Mouse (Mus musculus) forebrain, embryonic 14.5 days (tissue): ENCODE data around the gene Plin3. TPM values are rescaled to one million over a fixed set of nuclear protein-coding genes. Genes with fewer than 3 reads are reported as not detected.
A peak's percentile ranks its signal among the peaks of the same experiment; 100 is the strongest.

ENCODE experiments used
- ATAC-seq: fragments of 200-750 bp; cut with Nextera tagmentation; 2 replicates; pipeline ENCODE4 v1.8.0; 2017; ENCODE audit warnings: mild to moderate bottlenecking, moderate library complexity
- DNase-seq: peaks from one replicate; pipeline ENCODE4 v3.0.0-alpha.2; 2015; ENCODE audit warnings: low spot score
- H3K27ac ChIP-seq: fragments of 300-500 bp; sonication (generic); 2 replicates; pipeline ENCODE4 v1.5.1; 2014; ENCODE audit warnings: low read depth, mild to moderate bottlenecking, control low read depth, low read length, moderate library complexity
- H3K27me3 ChIP-seq: fragments of 300-500 bp; sonication (generic); replicated peaks from 2 replicates; pipeline ENCODE4 v1.6.1; 2014; ENCODE audit warnings: low read length, control low read depth, mixed read lengths; ENCODE audit not compliant: control insufficient read depth, insufficient read depth
- H3K36me3 ChIP-seq: fragments of 300-500 bp; sonication (generic); 2 replicates; pipeline ENCODE4 v1.6.1; 2014; ENCODE audit warnings: low read length, control low read depth; ENCODE audit not compliant: control insufficient read depth, insufficient read depth
- H3K4me1 ChIP-seq: fragments of 300-500 bp; sonication (generic); 2 replicates; pipeline ENCODE4 v1.6.1; 2014; ENCODE audit warnings: antibody characterized with exemption, low read length, control low read depth; ENCODE audit not compliant: control insufficient read depth, insufficient read depth
- H3K4me2 ChIP-seq: fragments of 300-500 bp; sonication (generic); 2 replicates; pipeline ENCODE4 v1.6.1; 2014; ENCODE audit warnings: mild to moderate bottlenecking, control low read depth, low read length
- H3K4me3 ChIP-seq: fragments of 300-500 bp; sonication (generic); 2 replicates; pipeline ENCODE4 v1.5.1; 2014; ENCODE audit warnings: low read depth, low read length, control low read depth
- H3K9ac ChIP-seq: fragments of 300-500 bp; sonication (generic); 2 replicates; pipeline ENCODE4 v1.6.1; 2014; ENCODE audit warnings: mild to moderate bottlenecking, low read length, control low read depth, moderate library complexity
- H3K9me3 ChIP-seq: fragments of 300-500 bp; sonication (generic); replicated peaks from 2 replicates; pipeline ENCODE4 v1.6.1; 2016; ENCODE audit warnings: low read length, control low read depth, mixed read lengths; ENCODE audit not compliant: control insufficient read depth
- WGBS: fragments of 180-500 bp; shearing (Covaris S2); extraction: QIAGEN DNeasy Blood & Tissue Kit; methylation state at CpG from one replicate; pipeline ENCODE4 v1.1.7; 2014; 5-methylcytosine and 5-hydroxymethylcytosine counted together
- polyA plus RNA-seq: library from polyadenylated mRNA; unstranded; fragments of >200 nt; fragmentation: Nextera tagmentation; extraction: Ambion mirVana; gene quantifications from 2 replicates; pipeline ENCODE4 v1.2.1, GENCODE M21; 2014

Gene Plin3
- polyA plus RNA-seq, 1 experiment from 2014 or later, result 17.8 TPM

DNA sequence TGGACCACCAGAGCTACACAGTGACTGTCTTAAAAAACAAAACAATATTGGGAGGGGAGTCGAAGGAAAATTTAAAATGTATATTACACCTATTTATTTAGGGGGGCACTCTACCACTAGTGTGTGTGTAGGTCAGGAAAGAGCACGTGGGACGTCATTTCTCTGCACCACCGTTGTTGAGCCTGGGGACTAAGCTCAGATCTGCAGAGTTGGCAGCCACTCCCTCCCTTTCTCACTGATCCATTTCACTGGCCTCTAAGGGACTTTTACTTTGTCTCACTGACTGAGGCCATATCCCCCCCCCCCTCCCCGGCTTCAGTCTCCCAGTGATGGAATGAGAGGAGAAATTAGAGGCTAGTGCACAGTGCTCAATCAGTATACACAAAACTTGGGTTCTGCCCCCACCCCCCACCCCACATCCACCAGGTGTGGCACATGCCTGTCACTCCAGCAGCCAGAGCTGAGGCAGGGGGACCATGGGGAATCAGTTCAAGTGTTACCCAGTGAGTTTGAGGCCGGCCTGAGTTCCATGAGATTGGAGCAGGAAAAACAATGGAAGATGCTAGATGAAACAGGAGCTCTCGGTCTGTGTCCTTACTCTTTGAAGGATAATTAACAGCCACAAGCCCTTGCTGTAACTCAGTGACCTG is 722 bp downstream of the Plin3 start:
- no peak for DNase-seq

DNA sequence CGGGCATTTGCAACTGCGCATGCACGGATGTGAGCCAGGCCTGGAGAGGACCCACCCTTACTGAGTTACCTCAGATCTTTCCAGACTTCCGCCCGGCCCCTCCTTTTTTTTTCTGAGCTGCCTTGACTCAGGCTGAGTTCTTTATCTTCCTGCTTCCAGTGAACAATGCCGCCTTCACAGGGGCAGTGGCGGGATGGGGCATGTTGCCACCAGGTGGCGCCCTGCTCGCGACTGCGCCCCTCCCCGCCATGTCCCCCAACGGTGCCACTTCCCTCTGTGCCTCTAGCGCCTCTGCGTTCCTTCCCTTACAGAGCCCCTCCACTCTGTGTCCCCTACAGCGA is 1.5 kb downstream of the Plin3 start:
- Histone ChIP-seq H3K9ac (peak overlapping the region; percentile 55), H3K4me3 (peak overlapping the region; percentile 16), H3K4me2 (peak overlapping the region; percentile 49), H3K36me3 (no peaks in the 10 kb centered on the region), H3K27ac (peak overlapping the region; percentile 56; the same call in 1 of the 2 replicates), H3K4me1 (peaks cover 15% of the 10 kb centered on the region), H3K27me3 (no peaks in the 10 kb centered on the region), H3K9me3 (no peaks in the 10 kb centered on the region)
- ATAC-seq (peak; percentile 89), DNase-seq (peak; percentile 91)
- under 1% methylated on average over 16 of the region's 16 CpGs for WGBS

More for the DNA sequence above, 722 bp downstream of the Plin3 start:
- no peak overlapping the region; the same call in 1 of the 2 replicates for H3K9ac ChIP-seq
- H3K27me3 ChIP-seq, result no peaks in the 10 kb centered on the region
- no peak overlapping the region for H3K4me3 ChIP-seq
- H3K4me1 ChIP-seq, result peaks cover 15% of the 10 kb centered on the region
- ATAC-seq, result no peak
- WGBS, result 51% methylated on average over 7 of the region's 7 CpGs
- 0 out of 2 replicates have a peak overlapping the region, but pooled peaks have one; percentile 56 for H3K27ac ChIP-seq
- no peaks in the 10 kb centered on the region for H3K9me3 ChIP-seq
- H3K4me2 ChIP-seq, result no peak overlapping the region
- H3K36me3 ChIP-seq, result no peaks in the 10 kb centered on the region

DNA sequence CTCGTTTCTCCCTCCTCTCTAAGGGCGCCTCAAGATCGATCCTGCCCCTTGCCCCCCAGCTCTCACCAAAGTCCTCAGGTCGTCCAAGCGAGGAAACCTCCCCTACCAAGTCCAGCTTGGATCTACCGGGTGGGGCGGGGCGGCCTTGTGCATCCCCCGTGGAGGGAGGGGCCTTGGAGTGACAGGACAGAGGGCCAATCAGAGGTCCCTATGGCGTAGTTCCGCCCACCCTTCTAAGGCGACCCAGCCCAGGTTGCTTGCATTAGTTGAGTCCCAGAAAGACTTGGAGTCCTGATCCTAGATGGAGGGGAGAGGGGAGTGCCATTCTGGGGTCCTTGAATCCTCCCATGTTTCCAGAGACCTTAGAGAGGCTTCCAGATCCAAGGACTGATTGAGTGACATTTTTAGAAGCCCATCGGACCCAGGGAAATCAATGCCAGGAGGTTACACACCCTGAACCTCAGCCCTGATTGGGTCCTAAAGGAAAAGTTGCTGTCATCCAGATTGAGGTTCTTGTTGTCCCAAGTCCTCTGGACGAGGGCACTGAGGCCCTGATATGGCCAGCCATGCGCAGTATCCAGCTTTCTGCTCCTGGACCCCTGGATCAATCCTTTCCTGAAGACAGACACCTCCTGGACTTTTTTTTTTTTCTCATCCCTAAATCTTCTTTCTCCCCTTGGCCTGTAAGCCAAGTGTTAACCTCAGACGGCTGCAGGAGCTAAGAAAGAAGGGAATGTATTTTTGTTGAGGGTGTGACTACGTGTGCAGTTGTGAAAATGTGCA is 2.1 kb downstream of the Plin3 start:
- Histone ChIP-seq H3K9ac (peak overlapping the region; percentile 36; the same call in 1 of the 2 replicates), H3K4me2 (peak overlapping the region; percentile 49), H3K4me3 (peak overlapping the region; percentile 29), H3K4me1 (peaks cover 15% of the 10 kb centered on the region), H3K36me3 (no peaks in the 10 kb centered on the region), H3K9me3 (no peaks in the 10 kb centered on the region), H3K27me3 (no peaks in the 10 kb centered on the region), H3K27ac (peak overlapping the region; percentile 58; the same call in 1 of the 2 replicates)
- peak; percentile 82 for DNase-seq
- 4% methylated on average over 17 of the region's 17 CpGs for WGBS
- peak; percentile 81 for ATAC-seq

DNA sequence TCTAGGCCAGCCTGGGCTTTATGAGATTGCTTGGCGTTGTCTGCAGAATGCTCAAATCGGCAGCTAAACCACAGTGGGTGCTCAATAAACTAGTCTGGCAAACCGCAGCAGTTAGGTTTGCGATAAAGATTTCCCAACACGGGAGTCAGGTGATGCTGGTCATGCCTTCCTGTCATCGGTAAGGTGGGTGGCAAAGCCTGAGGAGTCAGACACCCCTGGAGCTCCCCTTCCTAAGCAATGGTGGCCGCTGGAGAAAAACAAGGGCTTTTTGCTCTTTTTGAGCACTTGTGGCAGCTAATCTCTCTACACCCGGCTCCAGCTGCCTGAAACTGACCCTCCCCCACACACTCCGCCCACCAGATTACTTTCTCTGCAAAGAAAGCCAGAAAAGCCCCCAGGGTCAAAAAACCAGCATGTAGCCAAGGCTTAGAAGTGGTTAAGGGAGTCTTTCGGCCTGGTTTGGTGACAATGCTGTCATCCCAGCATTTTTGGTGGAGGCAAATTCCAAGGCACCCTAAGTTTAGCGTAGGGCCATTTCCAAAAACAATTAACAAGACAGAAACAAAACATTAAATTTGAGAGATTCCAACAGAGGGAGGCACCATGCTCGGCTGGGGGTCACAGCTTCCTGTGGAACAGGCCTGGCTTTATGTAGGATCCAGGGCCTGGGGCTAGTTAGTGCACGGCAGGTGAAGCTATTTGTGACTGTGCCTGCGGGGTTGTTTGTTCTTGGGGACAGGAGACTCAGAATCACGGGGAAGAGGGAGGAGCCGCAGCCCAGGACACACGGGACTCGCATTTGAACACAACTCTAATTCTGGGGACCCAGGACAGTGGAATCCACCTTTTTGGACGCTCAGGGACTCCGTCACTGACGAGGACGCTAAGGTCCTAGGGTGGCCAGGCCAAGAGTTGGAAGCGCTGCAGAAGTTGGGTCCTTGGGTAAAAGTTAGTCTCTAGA is 3.0 kb downstream of the Plin3 start:
- 3% methylated on average over 23 of the region's 23 CpGs for WGBS
- Histone ChIP-seq H3K4me1 (peaks cover 15% of the 10 kb centered on the region), H3K27me3 (no peaks in the 10 kb centered on the region), H3K4me2 (peak overlapping the region; percentile 49), H3K36me3 (no peaks in the 10 kb centered on the region), H3K4me3 (peak overlapping the region; percentile 29), H3K9me3 (no peaks in the 10 kb centered on the region), H3K9ac (peak overlapping the region; percentile 36), H3K27ac (peak overlapping the region; percentile 58)
- DNase-seq, result peak; percentile 46
- no peak for ATAC-seq

DNA sequence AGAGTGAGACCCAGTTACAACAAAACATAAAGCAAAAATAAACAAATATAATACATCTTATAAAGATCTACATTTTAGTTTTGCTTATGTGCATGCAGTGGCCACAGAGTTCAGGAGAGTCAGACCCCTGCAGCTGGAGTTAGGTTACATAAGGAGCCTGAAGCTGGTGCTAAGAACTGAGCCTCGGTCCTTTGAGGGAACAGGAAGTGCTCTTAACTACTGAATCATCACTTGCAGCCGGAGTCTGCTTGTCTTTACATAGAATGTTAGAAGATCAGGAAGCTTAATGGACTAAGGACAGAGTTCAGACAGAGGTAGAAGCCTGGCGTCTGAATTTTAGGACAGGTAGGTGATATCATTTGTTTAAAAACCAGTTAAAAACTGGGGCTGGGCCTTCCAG is 3.8 kb downstream of the Plin3 start:
- 46% methylated on average over 3 of the region's 3 CpGs for WGBS
- Histone ChIP-seq H3K4me2 (peak overlapping the region; percentile 49), H3K4me1 (peaks cover 15% of the 10 kb centered on the region), H3K36me3 (no peaks in the 10 kb centered on the region), H3K27me3 (no peaks in the 10 kb centered on the region), H3K9ac (0 out of 2 replicates have a peak overlapping the region, but pooled peaks have one; percentile 36), H3K4me3 (no peak overlapping the region), H3K27ac (peak overlapping the region; percentile 58; the same call in 1 of the 2 replicates), H3K9me3 (no peaks in the 10 kb centered on the region)
- ATAC-seq (no peak), DNase-seq (no peak)

DNA sequence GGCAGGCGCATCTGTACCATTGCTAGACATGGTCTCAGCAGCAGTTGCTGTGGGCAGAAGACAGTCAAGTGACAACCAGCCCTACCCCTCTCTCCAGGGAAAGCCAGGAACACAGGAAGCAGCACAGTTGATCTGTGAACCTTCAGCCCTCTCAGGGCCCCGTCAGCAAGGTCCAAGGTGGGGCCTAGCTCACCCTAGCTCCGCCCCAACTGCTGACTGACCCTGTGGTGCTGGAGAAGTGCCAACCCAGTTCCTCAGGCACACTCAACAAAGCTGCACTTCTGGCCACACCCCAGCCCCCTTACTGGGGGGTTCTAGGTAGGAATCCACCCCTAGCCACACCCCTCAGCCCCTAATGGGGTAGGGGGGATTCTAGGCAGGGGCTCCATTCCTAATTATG is 4.8 kb downstream of the Plin3 start:
- DNase-seq, result no peak
- no peak for ATAC-seq
- no peak overlapping the region for H3K27ac ChIP-seq
- no peaks in the 10 kb centered on the region for H3K27me3 ChIP-seq
- no peak overlapping the region for H3K4me3 ChIP-seq
- peaks cover 15% of the 10 kb centered on the region for H3K4me1 ChIP-seq
- H3K9ac ChIP-seq, result no peak overlapping the region
- no peak overlapping the region for H3K4me2 ChIP-seq
- no peaks in the 10 kb centered on the region for H3K9me3 ChIP-seq
- 59% methylated on average over 3 of the region's 3 CpGs for WGBS
- H3K36me3 ChIP-seq, result no peaks in the 10 kb centered on the region

DNA sequence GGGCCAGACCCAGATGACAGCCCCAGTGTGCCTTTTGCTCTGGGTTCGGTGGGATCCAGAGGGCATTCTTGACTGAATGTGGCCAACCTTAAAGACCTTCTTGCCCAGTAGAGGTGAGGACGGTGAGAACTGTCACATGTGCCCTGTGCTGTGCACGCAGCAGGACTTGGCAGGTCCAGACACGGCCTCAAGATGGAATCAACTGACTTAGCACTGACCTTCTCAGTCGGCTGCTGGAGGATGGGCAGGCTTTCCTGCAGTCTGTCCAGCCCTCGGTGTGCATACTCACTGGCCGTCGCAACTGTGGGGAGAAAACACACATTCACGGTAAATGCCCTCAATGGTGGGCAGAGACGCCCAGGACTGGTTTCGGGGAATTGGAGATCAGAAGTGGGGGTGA is 6.7 kb downstream of the Plin3 start:
- 95% methylated on average over 11 of the region's 11 CpGs for WGBS
- Histone ChIP-seq H3K36me3 (no peaks in the 10 kb centered on the region), H3K9me3 (no peaks in the 10 kb centered on the region), H3K4me3 (no peak overlapping the region), H3K27ac (no peak overlapping the region), H3K4me1 (peaks cover 10% of the 10 kb centered on the region), H3K9ac (no peak overlapping the region), H3K4me2 (no peak overlapping the region), H3K27me3 (no peaks in the 10 kb centered on the region)
- DNase-seq, result no peak
- ATAC-seq, result no peak

DNA sequence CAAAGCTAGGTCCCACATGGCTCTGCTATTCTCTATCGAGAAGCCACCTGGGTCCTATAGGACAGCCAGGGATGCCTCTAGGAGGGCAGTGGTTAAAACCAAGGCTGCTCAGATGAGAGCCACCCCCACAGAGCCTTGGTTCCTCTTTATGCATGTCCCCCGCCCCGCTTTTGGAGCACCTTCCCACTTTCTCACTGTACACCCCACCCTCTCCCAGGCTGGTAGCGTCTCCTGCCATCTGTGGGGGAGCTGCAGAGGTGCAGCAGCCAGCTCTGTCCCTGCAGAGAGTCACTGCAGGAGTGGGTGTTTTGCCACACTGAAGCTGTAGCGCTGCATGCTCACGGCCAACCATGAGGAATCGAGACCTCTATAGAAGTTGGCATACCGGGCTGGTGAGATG is 9.4 kb downstream of the Plin3 start:
- Histone ChIP-seq H3K9ac (no peak overlapping the region), H3K4me2 (no peak overlapping the region), H3K4me3 (no peak overlapping the region), H3K4me1 (no peaks in the 10 kb centered on the region), H3K9me3 (no peaks in the 10 kb centered on the region), H3K27ac (no peak overlapping the region), H3K36me3 (no peaks in the 10 kb centered on the region), H3K27me3 (no peaks in the 10 kb centered on the region)
- 92% methylated on average over 8 of the region's 8 CpGs for WGBS
- ATAC-seq (no peak), DNase-seq (no peak)
